Mouse (Mus musculus) megakaryocyte, embryonic 14.5 days (primary cell): ENCODE measurements around the gene Pigb.

Experiments
- FLI1 ChIP-seq: IDR thresholded peaks from 2 replicates; pipeline ENCODE4 v1.6.1; 2012; ENCODE audit warnings: low read length, inconsistent platforms, mixed read lengths
- GATA1 ChIP-seq: IDR thresholded peaks from 3 replicates; pipeline ENCODE4 v1.6.1; 2012; ENCODE audit warnings: mixed read lengths, low read length, inconsistent platforms, borderline replicate concordance

- TF ChIP-seq GATA1 (no peak), FLI1 (no peak)
Observed at GRCm38 (mm10) chr9:72969874-72970273, 70.3 kb downstream of the Pigb start.
